In the genomic region with DNA sequence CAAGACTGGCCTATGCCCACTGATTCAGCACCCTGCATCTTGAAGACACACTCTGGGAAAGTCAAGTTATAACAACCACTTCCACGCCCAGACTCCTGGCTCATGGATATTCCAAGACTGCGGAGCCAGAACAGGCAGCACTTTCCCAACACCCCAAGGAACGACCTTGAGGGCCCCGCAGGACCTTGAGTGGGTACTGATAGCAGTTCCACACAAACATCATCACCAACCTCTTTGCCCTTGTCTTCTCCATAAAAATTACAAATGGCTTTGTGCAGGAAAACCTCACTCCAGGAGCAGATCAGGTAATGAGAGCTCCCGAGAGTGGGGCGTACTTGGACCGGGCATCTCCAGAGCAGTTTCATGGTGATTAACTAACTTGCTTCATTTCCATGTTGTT, we compare ENCODE assay signal across 21 mouse cellular contexts. TPM values are rescaled to one million over a fixed set of nuclear protein-coding genes. Genes with fewer than 3 reads are reported as not detected.
DNase-seq lines count a peak whose midpoint lies in the region.
"Had no signal": no experiment of that assay in that cellular context is flagged by ENCODE, and none has a peak within 500 bp of the region (broad histone marks: within the 10 kb centered on the region; RNA-seq: fewer than 3 reads in every experiment).

No protein-coding gene starts in this region.

- intact Hi-C loops in heart, postnatal 14 days (cut with DNase I) = no loop called here

- peak; percentile 87 for DNase-seq in heart, adult 11 months
- no peak for DNase-seq in heart, postnatal 14 days
- DNase-seq in ovary, adult 18-20 months (ENCODE audit: low spot score) = peak; percentile 67
- DNase-seq in ovary, postnatal 14 days (ENCODE audit: low spot score) = no peak
- DNase-seq in adrenal gland, adult 8-10 months = peak; percentile 54
- peak; percentile 30 for DNase-seq in adrenal gland, postnatal 25 days
- DNase-seq in lung, postnatal 36 days = no peak
- DNase-seq in urinary bladder, adult 2 months (ENCODE audit: low spot score) = no peak
- DNase-seq: B cell, adult 2 months; cerebellum, adult 11-12 months; cerebellum, adult 8-10 months; cerebellum, postnatal 10 days; cerebellum, postnatal 36 days; embryo, embryonic 11 days; gastrocnemius, postnatal 10 days; gastrocnemius, postnatal 36 days; kidney, adult 18-20 months had no signal

RNA-seq across cellular contexts. Expression of a gene that starts 19.5 kb away (rescaled TPM):
- total RNA-seq in heart, postnatal 14 days (2021) = 1 to 10 TPM; 2.9 to 3.4 TPM
- 10 to 100 TPM in 2 of 4 experiments, 1 to 10 TPM in 2; 6.7 to 18.1 (median 12.5) TPM for total RNA-seq in adrenal gland, adult 8-10 months (2022)
- total RNA-seq in adrenal gland, postnatal 25 days (2021) = 14.3 and 17.7 TPM in 2 replicates
- 7.1 and 8.4 TPM in 2 replicates for polyA plus RNA-seq in urinary bladder, adult 2 months (2012; rRNA removed)
- polyA plus RNA-seq: erythroblast, embryonic 14.5 days; G1E had no signal

RNA-seq across cellular contexts. Expression of a gene that starts 56.0 kb away (rescaled TPM):
- total RNA-seq in heart, postnatal 14 days (2021) = not detected
- 1 to 10 TPM in 2 of 4 experiments, under 1 TPM in 1, not detected in 1; 0.35 to 2.2 (median 1.5) TPM for total RNA-seq in adrenal gland, adult 8-10 months (2022)
- total RNA-seq in adrenal gland, postnatal 25 days (2021) = 0.21 and 0.43 TPM in 2 replicates
- 1.7 and 2.2 TPM in 2 replicates for polyA plus RNA-seq in urinary bladder, adult 2 months (2012; rRNA removed)
- total RNA-seq: gastrocnemius, adult 18-20 months; gastrocnemius, postnatal 36 days; hematopoietic stem cell, adult 5-6 weeks had no signal
- polyA plus RNA-seq: erythroblast, embryonic 14.5 days; G1E had no signal

Comparison
In these comparisons a context has a peak if more than half of its experiments do, and no peak if none do; other contexts are left out.
1. DNase-seq: peak in heart, adult 11 months (single experiment), ovary, adult 18-20 months (single experiment), adrenal gland, adult 8-10 months (single experiment) and adrenal gland, postnatal 25 days (single experiment); none in heart, postnatal 14 days (0 of 2), ovary, postnatal 14 days (single experiment), lung, postnatal 36 days (single experiment) and urinary bladder, adult 2 months (single experiment).